Mouse (Mus musculus): ENCODE measurements around the gene Actl6a. TPM values are rescaled to one million over a fixed set of nuclear protein-coding genes. Genes with fewer than 3 reads are reported as not detected.
"Not testable (repeated sequence)": the region's sequence is repeated elsewhere in the genome, so short reads cannot be mapped to it uniquely, and the experiment has no call there.

The Actl6a gene
- polyA plus RNA-seq, 1 experiment, result 0.90 TPM

DNA sequence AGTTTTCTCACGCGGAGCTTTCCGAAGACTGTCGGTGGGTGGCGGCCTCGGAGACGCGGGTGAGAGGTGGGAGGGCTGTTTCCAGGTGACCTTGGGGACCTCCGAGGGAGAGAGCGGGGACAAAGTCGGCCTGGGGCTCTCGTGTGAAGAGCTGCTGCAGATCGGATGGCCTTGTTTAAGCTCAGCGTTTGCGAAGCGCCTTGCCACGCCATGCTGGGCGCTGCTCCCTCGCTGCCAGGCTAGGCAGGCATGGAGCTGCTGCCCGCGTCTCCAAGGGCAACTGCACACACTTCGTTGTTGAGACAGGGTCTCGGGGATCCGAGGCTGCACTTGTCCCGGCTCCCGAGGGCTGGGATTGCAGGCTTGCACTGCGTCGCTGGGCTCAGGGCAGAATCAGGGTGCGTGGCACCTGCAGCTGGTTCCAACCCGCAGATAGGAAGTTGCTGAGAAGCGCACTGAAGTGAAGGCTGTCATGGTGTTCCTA lies 31.1 kb downstream of the Actl6a start, which contains the start of gene Mrpl47:
Gene Mrpl47 (minus strand): TSS at position 434 of the 484 bp plus-strand sequence.
- Histone ChIP-seq H3K4me3 (replicated peaks) (peak within 1 kb of the TSS; percentile 92), H3K27me3 (ENCODE audit: control insufficient read depth) (no peaks in the 10 kb centered on the region), H3K4me1 (ENCODE audit: control insufficient read depth) (peaks cover 35% of the 10 kb centered on the region), H3K36me3 (ENCODE audit: control insufficient read depth) (peaks cover 22% of the 10 kb centered on the region), H3K9me3 (ENCODE audit: control insufficient read depth, low read length) (no peaks in the 10 kb centered on the region; the same call in 1 of the 2 replicates)
- no peak for TF ChIP-seq TAL1 (IDR thresholded peaks at IDR 0.05; ENCODE audit: low read length)
- TF ChIP-seq GATA1 (IDR thresholded peaks at IDR 0.05; ENCODE audit: low read length), result no peak

DNA sequence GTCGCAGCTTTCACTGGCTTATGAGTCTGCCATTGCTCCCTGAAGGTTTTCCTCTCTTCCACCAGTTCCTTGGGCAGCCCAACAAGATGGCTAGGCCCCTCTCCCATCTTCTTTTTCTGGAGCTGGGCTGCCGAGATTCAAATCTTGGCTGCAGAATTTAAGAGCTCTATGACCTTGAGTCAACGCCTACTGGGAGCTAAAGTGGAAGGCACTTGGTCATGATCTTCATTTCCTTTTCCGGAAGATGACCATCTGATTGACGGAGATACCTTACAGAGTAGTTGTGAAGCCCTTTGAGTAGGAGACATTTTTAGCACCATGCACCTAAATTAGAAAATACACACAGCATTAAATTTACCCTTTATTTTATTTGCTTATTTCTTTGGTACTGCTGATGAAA lies 32.5 kb downstream of the Actl6a start:
- Histone ChIP-seq H3K36me3 (ENCODE audit: control insufficient read depth) (peaks cover 22% of the 10 kb centered on the region), H3K4me1 (ENCODE audit: control insufficient read depth) (peaks cover 37% of the 10 kb centered on the region), H3K4me3 (replicated peaks) (no peak overlapping the region), H3K9me3 (ENCODE audit: control insufficient read depth, low read length) (no peaks in the 10 kb centered on the region; the same call in 1 of the 2 replicates), H3K27me3 (ENCODE audit: control insufficient read depth) (no peaks in the 10 kb centered on the region)
- TF ChIP-seq GATA1 (IDR thresholded peaks at IDR 0.05; ENCODE audit: low read length) (no peak), TAL1 (IDR thresholded peaks at IDR 0.05; ENCODE audit: low read length) (no peak)

DNA sequence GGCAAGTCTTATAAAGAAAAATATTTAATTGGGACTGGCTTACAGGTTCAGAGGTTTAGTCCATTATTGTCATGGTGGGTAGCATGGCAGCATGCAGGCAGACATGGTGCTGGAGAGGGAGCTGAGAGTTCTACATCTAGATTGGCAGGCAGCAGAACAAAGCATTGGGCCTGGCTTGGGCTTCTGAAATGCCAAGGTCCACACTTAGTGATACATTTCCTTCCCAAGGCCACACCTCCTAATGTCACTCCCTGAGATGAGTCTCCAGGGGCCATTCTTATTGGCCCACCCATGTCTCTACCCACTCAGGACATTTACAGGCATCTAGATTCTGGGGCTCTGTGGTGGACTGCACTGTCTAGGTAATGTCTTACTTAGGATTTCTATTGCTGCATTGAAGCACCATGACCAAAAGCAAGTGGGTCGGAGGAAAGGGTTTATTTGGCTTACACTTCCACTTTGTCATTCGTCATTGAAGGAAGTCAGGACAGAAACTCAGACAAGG lies 36.2 kb downstream of the Actl6a start:
- H3K4me1 ChIP-seq (ENCODE audit: control insufficient read depth), result peaks cover 17% of the 10 kb centered on the region
- H3K9me3 ChIP-seq (ENCODE audit: control insufficient read depth, low read length), result no peaks in the 10 kb centered on the region
- peaks cover 51% of the 10 kb centered on the region for H3K36me3 ChIP-seq (ENCODE audit: control insufficient read depth)
- H3K27me3 ChIP-seq (ENCODE audit: control insufficient read depth), result no peaks in the 10 kb centered on the region
- H3K4me3 ChIP-seq (replicated peaks), result no peak overlapping the region
- TF ChIP-seq TAL1 (IDR thresholded peaks at IDR 0.05; ENCODE audit: low read length), result no peak
- no peak for TF ChIP-seq GATA1 (IDR thresholded peaks at IDR 0.05; ENCODE audit: low read length)

DNA sequence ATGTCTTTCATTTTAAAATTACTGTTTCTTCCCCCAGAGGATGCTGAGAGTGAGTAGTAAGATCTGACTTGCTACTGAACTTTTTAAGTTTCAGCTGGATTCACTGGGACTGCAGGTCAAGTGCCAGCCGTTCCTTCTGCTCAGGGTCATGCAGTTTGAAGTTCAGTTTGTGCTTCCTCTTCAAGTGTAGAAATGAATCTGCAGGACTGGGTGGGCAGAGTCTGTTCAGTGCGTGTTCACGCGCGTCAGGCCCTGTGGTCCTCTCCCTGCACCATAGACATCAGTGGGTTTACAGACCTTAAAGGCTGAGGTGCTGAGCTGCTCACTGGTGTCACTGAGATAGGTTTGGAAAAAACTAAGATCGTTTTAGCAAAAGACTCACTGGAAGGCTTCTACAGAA lies 38.9 kb downstream of the Actl6a start:
- no peak for TF ChIP-seq TAL1 (IDR thresholded peaks at IDR 0.05; ENCODE audit: low read length)
- TF ChIP-seq GATA1 (IDR thresholded peaks at IDR 0.05; ENCODE audit: low read length), result no peak
- peaks cover 75% of the 10 kb centered on the region for H3K36me3 ChIP-seq (ENCODE audit: control insufficient read depth)
- peaks cover 1% of the 10 kb centered on the region; the same call in 1 of the 2 replicates for H3K4me1 ChIP-seq (ENCODE audit: control insufficient read depth)
- H3K4me3 ChIP-seq (replicated peaks), result no peak overlapping the region
- H3K9me3 ChIP-seq (ENCODE audit: control insufficient read depth, low read length), result no peaks in the 10 kb centered on the region
- H3K27me3 ChIP-seq (ENCODE audit: control insufficient read depth), result no peaks in the 10 kb centered on the region

DNA sequence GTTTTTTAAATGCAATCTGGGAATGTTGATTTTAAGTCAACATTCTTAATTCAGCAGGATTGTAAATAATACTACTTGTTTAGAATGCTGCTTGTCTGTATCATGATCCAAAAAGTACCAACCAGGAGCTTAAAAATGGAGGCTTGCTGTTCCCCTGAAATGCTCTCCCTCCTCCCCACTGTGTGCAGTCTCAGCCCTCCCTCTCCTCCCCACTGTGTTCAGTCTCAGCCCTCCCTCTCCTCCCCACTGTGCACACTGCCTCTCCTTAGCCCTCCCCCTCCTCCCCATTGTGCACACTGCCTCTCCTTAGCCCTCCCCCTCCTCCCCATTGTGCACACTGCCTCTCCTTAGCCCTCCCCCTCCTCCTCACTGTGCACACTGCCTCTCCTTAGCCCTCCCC lies 39.3 kb downstream of the Actl6a start:
- H3K4me3 ChIP-seq (replicated peaks); H3K9me3 ChIP-seq (ENCODE audit: control insufficient read depth, low read length); H3K27me3 ChIP-seq (ENCODE audit: control insufficient read depth); H3K4me1 ChIP-seq (ENCODE audit: control insufficient read depth): not testable (repeated sequence)
- peaks cover 79% of the 10 kb centered on the region for H3K36me3 ChIP-seq (ENCODE audit: control insufficient read depth)

GRCm38 (mm10) chr3:32748384-32748783 lies 42.3 kb downstream of the Actl6a start:
- H3K9me3 ChIP-seq (ENCODE audit: control insufficient read depth, low read length), result no peaks in the 10 kb centered on the region
- H3K4me3 ChIP-seq (replicated peaks), result no peak overlapping the region
- peaks cover 91% of the 10 kb centered on the region for H3K36me3 ChIP-seq (ENCODE audit: control insufficient read depth)
- H3K27me3 ChIP-seq (ENCODE audit: control insufficient read depth), result no peaks in the 10 kb centered on the region
- no peaks in the 10 kb centered on the region; the same call in 1 of the 2 replicates for H3K4me1 ChIP-seq (ENCODE audit: control insufficient read depth)
- TF ChIP-seq TAL1 (IDR thresholded peaks at IDR 0.05; ENCODE audit: low read length) (no peak), GATA1 (IDR thresholded peaks at IDR 0.05; ENCODE audit: low read length) (no peak)

GRCm38 (mm10) chr3:32749820-32750579 lies 43.9 kb downstream of the Actl6a start:
- Histone ChIP-seq H3K4me1 (ENCODE audit: control insufficient read depth) (no peaks in the 10 kb centered on the region), H3K36me3 (ENCODE audit: control insufficient read depth) (peaks cover 88% of the 10 kb centered on the region), H3K9me3 (ENCODE audit: control insufficient read depth, low read length) (no peaks in the 10 kb centered on the region), H3K27me3 (ENCODE audit: control insufficient read depth) (no peaks in the 10 kb centered on the region), H3K4me3 (replicated peaks) (no peak overlapping the region)
- TF ChIP-seq TAL1 (IDR thresholded peaks at IDR 0.05; ENCODE audit: low read length), result no peak
- TF ChIP-seq GATA1 (IDR thresholded peaks at IDR 0.05; ENCODE audit: low read length), result no peak

- Histone ChIP-seq H3K4me1 (ENCODE audit: control insufficient read depth) (no peaks in the 10 kb centered on the region), H3K27me3 (ENCODE audit: control insufficient read depth) (no peaks in the 10 kb centered on the region), H3K36me3 (ENCODE audit: control insufficient read depth) (peaks cover 46% of the 10 kb centered on the region), H3K9me3 (ENCODE audit: control insufficient read depth, low read length) (no peaks in the 10 kb centered on the region), H3K4me3 (replicated peaks) (no peak overlapping the region)
- TF ChIP-seq TAL1 (IDR thresholded peaks at IDR 0.05; ENCODE audit: low read length) (no peak), GATA1 (IDR thresholded peaks at IDR 0.05; ENCODE audit: low read length) (no peak)
These were observed 48.4 kb downstream of the Actl6a start for GRCm38 (mm10) chr3:32754384-32754915.

DNA sequence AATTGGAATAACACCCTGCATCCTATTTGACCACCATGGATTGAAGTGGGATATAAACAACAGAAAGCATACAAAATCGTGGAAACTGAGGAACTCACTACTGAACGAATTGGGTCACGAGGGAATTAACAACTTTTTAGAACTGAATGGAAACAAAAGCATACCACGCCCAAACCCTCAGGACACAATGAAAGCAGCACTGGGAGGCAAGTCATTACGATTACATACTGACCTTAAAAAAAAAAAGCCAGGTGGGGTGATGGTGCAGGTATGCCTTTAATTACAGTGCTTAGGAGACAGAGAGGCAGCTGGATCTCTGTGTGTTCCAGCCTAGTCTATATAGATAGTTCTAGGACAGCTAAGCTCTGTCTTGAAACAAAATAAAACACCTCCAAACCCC lies 53.1 kb downstream of the Actl6a start:
- Histone ChIP-seq H3K36me3 (ENCODE audit: control insufficient read depth) (peaks cover 3% of the 10 kb centered on the region; the same call in 1 of the 2 replicates), H3K4me3 (replicated peaks) (no peak overlapping the region), H3K9me3 (ENCODE audit: control insufficient read depth, low read length) (no peaks in the 10 kb centered on the region), H3K4me1 (ENCODE audit: control insufficient read depth) (no peaks in the 10 kb centered on the region), H3K27me3 (ENCODE audit: control insufficient read depth) (no peaks in the 10 kb centered on the region)
- TF ChIP-seq GATA1 (IDR thresholded peaks at IDR 0.05; ENCODE audit: low read length), result no peak
- no peak for TF ChIP-seq TAL1 (IDR thresholded peaks at IDR 0.05; ENCODE audit: low read length)

All from erythroblast, embryonic 14.5 days (primary cell).